Mouse (Mus musculus) G1E-ER4 (cell line): ENCODE results near the gene Psmd10. TPM values are rescaled to one million over a fixed set of nuclear protein-coding genes. Genes with fewer than 3 reads are reported as not detected.

Source experiments
- GATA1 ChIP-seq: IDR thresholded peaks from one replicate; pipeline ENCODE4 v1.8.0; 2012; ENCODE audit warnings: low read length, inconsistent platforms
- polyA plus RNA-seq: library from polyadenylated mRNA; stranded (reverse); fragments of >175 nt; gene quantifications from 2 replicates; pipeline ENCODE4 v1.2.3, GENCODE M21; 2012

Gene Psmd10
- polyA plus RNA-seq, 1 experiment: 1.9 TPM

- no peak for TF ChIP-seq GATA1
Measured at GRCm38 (mm10) chrX:140907360-140907759, 49.2 kb downstream of the Psmd10 start, which contains the start of gene Vsig1. Gene Vsig1 (plus strand): TSS chrX:140907608.

- TF ChIP-seq GATA1: no peak
Measured at GRCm38 (mm10) chrX:140903487-140903886, 53.0 kb downstream of the Psmd10 start.

Other genes starting within 250 kb of the Psmd10 start
- gene Tex13b, start 143.3 kb downstream of the Psmd10 start, polyA plus RNA-seq: not detected in 2 replicates
- gene Vsig1, start 49.1 kb downstream of the Psmd10 start, polyA plus RNA-seq: not detected in 2 replicates
- 0.28 and 0.39 TPM in 2 replicates for gene Atg4a, start 179 bp upstream of the Psmd10 start, polyA plus RNA-seq